Mouse (Mus musculus) heart, postnatal 0 days (tissue): ENCODE data around the gene Rbfox1. TPM values are rescaled to one million over a fixed set of nuclear protein-coding genes. Genes with fewer than 3 reads are reported as not detected.

Experiments
- ATAC-seq: fragments of 200-750 bp; cut with Nextera tagmentation; 2 replicates; pipeline ENCODE4 v1.8.0; 2017; ENCODE audit warnings: low read depth, moderate number of reproducible peaks, moderate library complexity; ENCODE audit not compliant: insufficient read depth
- DNase-seq: peaks from one replicate; pipeline ENCODE4 v3.0.0-alpha.2; 2016; ENCODE audit warnings: low spot score
- H3K27ac ChIP-seq: fragments of 300-500 bp; sonication (generic); 2 replicates; pipeline ENCODE4 v1.5.1; 2014; ENCODE audit warnings: low read depth, mild to moderate bottlenecking
- H3K27me3 ChIP-seq: fragments of 300-500 bp; sonication (generic); 2 replicates; pipeline ENCODE4 v1.6.1; 2014; ENCODE audit warnings: low read length, mixed read lengths; ENCODE audit not compliant: control insufficient read depth, insufficient read depth
- H3K36me3 ChIP-seq: fragments of 300-500 bp; sonication (generic); replicated peaks from 2 replicates; pipeline ENCODE4 v1.6.1; 2014; ENCODE audit warnings: low read length, mixed read lengths; ENCODE audit not compliant: control insufficient read depth, insufficient read depth
- H3K4me1 ChIP-seq: fragments of 300-500 bp; sonication (generic); 2 replicates; pipeline ENCODE4 v1.6.1; 2014; ENCODE audit warnings: antibody characterized with exemption; ENCODE audit not compliant: control insufficient read depth, insufficient read depth
- H3K4me2 ChIP-seq: fragments of 300-500 bp; sonication (generic); 2 replicates; pipeline ENCODE4 v1.6.1; 2014; ENCODE audit warnings: low read depth, mild to moderate bottlenecking, low read length, moderate library complexity
- H3K4me3 ChIP-seq: fragments of 300-500 bp; sonication (generic); 2 replicates; pipeline ENCODE4 v1.5.1; 2014; ENCODE audit warnings: low read depth, low read length
- H3K9ac ChIP-seq: fragments of 300-500 bp; sonication (generic); replicated peaks from 2 replicates; pipeline ENCODE4 v1.6.1; 2014; ENCODE audit warnings: low read depth, low read length, mixed read lengths
- H3K9me3 ChIP-seq: fragments of 300-500 bp; sonication (generic); replicated peaks from 2 replicates; pipeline ENCODE4 v1.6.1; 2016; ENCODE audit warnings: low read length; ENCODE audit not compliant: control insufficient read depth
- CTCF ChIP-seq: IDR thresholded peaks from 2 replicates; pipeline ENCODE4 v1.5.1; 2016; ENCODE audit warnings: antibody characterized with exemption, control low read depth, low read depth
- EP300 ChIP-seq: IDR thresholded peaks from 2 replicates; pipeline ENCODE4 v1.6.1; 2016; ENCODE audit warnings: antibody characterized with exemption, low read depth
- WGBS: fragments of 180-500 bp; shearing (Covaris S2); extraction: QIAGEN DNeasy Blood & Tissue Kit; methylation state at CpG from one replicate; pipeline ENCODE4 v1.1.7; 2014; 5-methylcytosine and 5-hydroxymethylcytosine counted together
- polyA plus RNA-seq: library from polyadenylated mRNA; unstranded; fragments of >200 nt; fragmentation: Nextera tagmentation; extraction: Ambion mirVana; gene quantifications from 2 replicates; pipeline ENCODE4 v1.2.1, GENCODE M21; 2015
- total RNA-seq: library from RNA; depleted of rRNA; stranded (reverse); fragments of >200 nt; gene quantifications from 2 replicates; pipeline ENCODE4 v1.2.3, GENCODE M21; 2014; ENCODE audit warnings: low replicate concordance

Rbfox1 gene
- total and polyA plus RNA-seq, 2 experiments from 2014 or later: 6.0 to 15.3 TPM

- no peak overlapping the region for H3K27ac ChIP-seq
- no peaks in the 10 kb centered on the region for H3K4me1 ChIP-seq
- no peak overlapping the region for H3K4me2 ChIP-seq
- H3K27me3 ChIP-seq: no peaks in the 10 kb centered on the region
- no peaks in the 10 kb centered on the region for H3K9me3 ChIP-seq
- H3K36me3 ChIP-seq: no peaks in the 10 kb centered on the region
- H3K9ac ChIP-seq: no peak overlapping the region
- TF ChIP-seq EP300 (no peak), CTCF (no peak)
- DNase-seq (no peak), ATAC-seq (no peak)
- no peak overlapping the region for H3K4me3 ChIP-seq
- WGBS: 74% methylated on average over 2 of the region's 2 CpGs
Observed at GRCm38 (mm10) chr16:6949666-6950065, 1064.5 kb downstream of the Rbfox1 start.

DNA sequence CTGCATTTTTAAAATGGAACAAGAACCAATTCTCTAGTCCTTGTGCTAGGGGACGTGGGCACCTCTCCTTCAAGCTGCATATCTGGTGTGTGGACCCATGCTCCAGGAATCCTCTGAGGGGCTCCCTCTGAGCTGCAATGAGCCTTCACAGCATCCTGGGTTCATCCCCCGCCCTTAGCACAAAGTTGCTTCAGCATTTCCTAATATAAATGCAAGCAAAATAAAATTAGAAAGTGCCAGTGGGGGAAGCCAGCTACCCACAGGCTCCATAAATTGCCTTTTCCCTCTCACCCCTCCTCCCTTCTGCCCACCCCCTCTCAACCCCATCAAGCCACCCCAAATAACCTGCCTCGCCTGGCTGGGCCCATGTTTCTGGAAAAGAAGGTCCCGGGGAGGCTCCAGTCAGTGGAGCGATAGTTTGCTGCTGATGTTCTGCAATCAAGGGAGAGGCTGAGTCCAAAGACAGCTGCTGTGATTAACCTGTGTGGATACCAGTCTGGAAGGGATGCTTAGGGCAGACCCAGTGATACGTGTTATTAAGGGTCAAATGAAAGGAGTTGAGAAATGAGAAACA is 1070.0 kb downstream of the Rbfox1 start:
- WGBS: 78% methylated on average over 6 of the region's 6 CpGs
- ATAC-seq (no peak), DNase-seq (no peak)
- no peak overlapping the region for H3K9ac ChIP-seq
- no peak for TF ChIP-seq EP300
- TF ChIP-seq CTCF: no peak
- no peaks in the 10 kb centered on the region for H3K27me3 ChIP-seq
- no peak overlapping the region for H3K27ac ChIP-seq
- no peak overlapping the region for H3K4me3 ChIP-seq
- H3K4me2 ChIP-seq: no peak overlapping the region
- no peaks in the 10 kb centered on the region for H3K9me3 ChIP-seq
- H3K4me1 ChIP-seq: no peaks in the 10 kb centered on the region
- H3K36me3 ChIP-seq: no peaks in the 10 kb centered on the region

DNA sequence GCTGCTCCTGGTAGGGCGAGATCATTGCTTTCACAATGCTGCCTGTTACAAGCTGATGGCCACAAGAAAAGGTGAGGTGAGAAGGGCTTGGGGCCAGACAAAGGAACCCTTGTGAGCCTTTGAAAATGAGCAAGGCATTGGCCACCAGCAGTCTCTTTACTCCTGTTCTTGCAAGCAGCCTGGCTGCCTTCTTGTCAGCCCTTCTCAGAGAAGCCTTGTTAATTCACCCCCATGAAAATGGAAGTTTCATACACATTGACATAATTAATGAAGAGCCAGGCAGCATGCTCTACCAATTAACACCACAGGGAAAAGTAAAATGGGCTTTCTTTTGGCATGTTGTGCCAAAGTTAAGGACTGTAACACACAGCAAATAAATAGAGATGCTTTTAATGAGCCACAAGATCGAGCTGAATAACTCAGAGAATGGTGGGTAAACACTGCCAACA is 1076.8 kb downstream of the Rbfox1 start:
- ATAC-seq (no peak), DNase-seq (no peak)
- Histone ChIP-seq H3K4me1 (no peaks in the 10 kb centered on the region), H3K36me3 (no peaks in the 10 kb centered on the region), H3K4me2 (no peak overlapping the region), H3K9ac (no peak overlapping the region), H3K4me3 (no peak overlapping the region), H3K27me3 (peaks cover 8% of the 10 kb centered on the region; the same call in 1 of the 2 replicates), H3K27ac (no peak overlapping the region), H3K9me3 (no peaks in the 10 kb centered on the region)
- WGBS: 43% methylated on average over 2 of the region's 2 CpGs
- TF ChIP-seq CTCF: no peak
- no peak for TF ChIP-seq EP300

GRCm38 (mm10) chr16:6962508-6962907 is 1077.4 kb downstream of the Rbfox1 start:
- DNase-seq: peak; percentile 27

DNA sequence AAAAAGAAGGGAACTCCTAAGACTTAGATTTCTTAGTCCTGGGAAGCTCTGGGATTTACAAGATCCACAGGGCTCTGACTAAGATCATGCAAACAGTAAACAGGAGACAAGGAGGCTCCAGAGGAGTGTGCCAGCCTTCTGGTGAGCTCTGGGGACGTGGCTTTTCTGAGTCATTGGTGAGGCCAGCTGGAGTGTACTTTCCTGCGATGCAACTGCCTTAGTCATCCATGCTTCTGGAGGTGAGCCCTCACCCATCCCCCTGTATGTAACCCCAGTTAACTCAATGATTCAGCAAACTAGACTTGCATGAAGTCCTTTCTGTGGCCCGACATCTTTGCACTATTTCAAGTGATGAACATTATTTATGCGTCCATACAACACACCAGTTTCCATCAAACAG is 1078.4 kb downstream of the Rbfox1 start:
- Histone ChIP-seq H3K9ac (no peak overlapping the region), H3K4me2 (no peak overlapping the region), H3K4me1 (no peaks in the 10 kb centered on the region), H3K27ac (no peak overlapping the region), H3K36me3 (no peaks in the 10 kb centered on the region), H3K4me3 (no peak overlapping the region), H3K27me3 (peaks cover 8% of the 10 kb centered on the region; the same call in 1 of the 2 replicates), H3K9me3 (no peaks in the 10 kb centered on the region)
- DNase-seq (no peak), ATAC-seq (no peak)
- TF ChIP-seq CTCF (no peak), EP300 (no peak)
- WGBS: 59% methylated on average over 4 of the region's 4 CpGs

More at GRCm38 (mm10) chr16:6962508-6962907, 1077.4 kb downstream of the Rbfox1 start:
- Histone ChIP-seq H3K27ac (no peak overlapping the region), H3K9me3 (no peaks in the 10 kb centered on the region), H3K4me1 (no peaks in the 10 kb centered on the region), H3K9ac (no peak overlapping the region), H3K4me2 (no peak overlapping the region), H3K4me3 (no peak overlapping the region), H3K27me3 (peaks cover 8% of the 10 kb centered on the region; the same call in 1 of the 2 replicates), H3K36me3 (no peaks in the 10 kb centered on the region)
- no peak for TF ChIP-seq EP300
- TF ChIP-seq CTCF: no peak
- WGBS: 34% methylated on average over 5 of the region's 5 CpGs
- ATAC-seq: no peak
